Mouse (Mus musculus) urinary bladder, adult 18-20 months (tissue): Measurements from ENCODE around the gene Tmem256.
"Not testable (repeated sequence)": the region's sequence is repeated elsewhere in the genome, so short reads cannot be mapped to it uniquely, and the experiment has no call there.

Experiments used
- DNase-seq, 2 experiments: peaks; one replicate each; pipeline ENCODE4 v3.0.0; 2022; ENCODE audit warnings: low spot score in 2 of 2, mixed read lengths in 2 of 2

Gene Tmem256

DNA sequence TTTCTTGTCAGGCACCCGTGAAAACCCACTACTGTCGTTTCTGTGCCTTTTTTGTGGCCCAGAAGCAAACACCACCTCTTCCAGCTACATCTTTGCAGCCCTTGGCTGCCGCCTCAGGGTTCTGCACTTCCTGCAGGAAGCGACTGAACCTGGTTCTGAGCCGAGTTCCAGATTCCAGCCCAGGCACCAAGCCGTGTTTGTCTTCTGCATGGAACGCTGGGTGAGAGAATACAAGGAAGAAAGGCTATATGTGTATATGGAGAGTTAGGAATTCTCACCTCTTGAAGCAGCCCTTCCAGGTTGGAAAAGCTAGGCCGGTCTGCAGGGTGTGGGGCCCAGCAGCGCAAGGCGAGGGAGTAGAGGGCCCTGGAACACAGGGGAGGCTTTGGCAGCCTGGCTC lies 16.4 kb downstream of the Tmem256 start:
- DNase-seq, result no peak

DNA sequence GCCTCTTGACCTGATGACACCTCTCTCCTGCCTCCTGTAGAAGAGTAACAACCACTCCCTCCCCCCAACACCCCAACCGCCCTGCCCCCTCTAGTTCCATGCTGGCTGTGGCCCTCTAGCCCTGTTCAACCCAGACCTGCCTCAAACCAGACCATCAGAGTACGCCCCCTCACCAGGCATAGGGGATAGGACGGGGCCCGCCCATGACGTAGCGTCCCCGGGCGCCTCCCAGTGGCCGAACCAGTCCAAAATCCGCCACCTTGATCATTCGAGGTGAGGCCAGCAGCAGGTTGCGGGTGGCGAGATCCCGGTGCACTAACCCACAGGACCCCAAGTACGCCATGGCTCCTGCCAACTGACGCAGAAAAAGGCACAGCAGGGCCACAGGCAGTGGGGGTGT lies 17.0 kb downstream of the Tmem256 start:
- DNase-seq, result no peak

- peak in 1 of 2 experiments; percentile 70 for DNase-seq
These were observed 20.0 kb downstream of the Tmem256 start, which contains the start of gene Tnk1 for GRCm38 (mm10) chr11:69858113-69858998. Gene Tnk1, minus strand, starts transcription at chr11:69858730.

DNA sequence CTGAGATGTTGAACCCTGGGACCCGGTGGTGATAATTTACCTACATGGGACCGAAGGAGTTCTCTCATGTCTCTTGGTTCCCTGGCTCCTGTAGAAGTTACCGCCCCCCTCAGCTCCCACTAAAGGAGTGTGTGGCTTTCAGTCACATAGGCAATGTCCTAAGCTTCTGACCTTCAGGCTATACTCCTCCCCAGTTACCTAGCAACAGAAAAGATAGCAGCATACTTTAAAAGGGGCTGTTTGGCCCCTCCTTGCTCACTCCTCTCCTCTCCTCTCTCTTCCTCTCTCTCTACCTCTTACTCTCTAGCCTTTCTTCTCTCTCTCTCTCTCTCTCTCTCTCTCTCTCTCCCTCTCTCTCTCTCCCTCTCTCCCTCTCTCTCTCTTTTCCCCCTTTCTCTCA lies 25.4 kb downstream of the Tmem256 start:
- not testable (repeated sequence) for DNase-seq

DNA sequence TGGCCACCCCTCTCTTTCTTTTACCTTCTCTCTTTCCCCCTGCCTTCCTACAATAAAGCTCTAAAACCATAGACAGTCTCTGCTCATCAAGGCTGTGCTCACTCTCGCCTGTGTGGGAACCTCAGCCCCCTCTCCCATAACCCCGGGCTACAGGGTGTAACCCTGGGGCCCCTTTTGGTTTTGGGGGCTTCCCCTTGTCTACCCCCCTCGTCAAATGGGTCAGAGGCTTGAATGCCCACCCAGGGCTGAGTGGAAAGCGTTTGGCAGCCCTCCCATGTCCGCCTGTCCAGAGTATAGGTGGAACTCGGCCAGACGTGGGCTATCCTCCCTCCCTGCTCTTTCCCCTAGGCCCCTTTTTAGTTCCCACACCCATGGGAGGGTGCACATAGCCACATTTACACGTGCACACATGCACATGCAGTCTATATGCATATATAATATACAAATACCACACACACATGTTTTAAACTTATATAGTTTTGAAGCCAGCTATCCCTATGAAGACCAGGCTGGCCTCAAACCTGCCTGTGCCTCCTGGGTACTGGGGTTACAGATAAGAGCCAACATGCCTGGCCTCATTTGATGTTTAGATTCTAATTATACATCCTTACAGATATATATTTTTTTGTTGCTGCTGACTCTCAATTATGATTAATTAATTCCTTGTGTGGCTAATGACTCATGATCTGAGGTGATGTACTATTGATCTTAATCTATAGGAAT lies 26.0 kb downstream of the Tmem256 start:
- no peak for DNase-seq

DNA sequence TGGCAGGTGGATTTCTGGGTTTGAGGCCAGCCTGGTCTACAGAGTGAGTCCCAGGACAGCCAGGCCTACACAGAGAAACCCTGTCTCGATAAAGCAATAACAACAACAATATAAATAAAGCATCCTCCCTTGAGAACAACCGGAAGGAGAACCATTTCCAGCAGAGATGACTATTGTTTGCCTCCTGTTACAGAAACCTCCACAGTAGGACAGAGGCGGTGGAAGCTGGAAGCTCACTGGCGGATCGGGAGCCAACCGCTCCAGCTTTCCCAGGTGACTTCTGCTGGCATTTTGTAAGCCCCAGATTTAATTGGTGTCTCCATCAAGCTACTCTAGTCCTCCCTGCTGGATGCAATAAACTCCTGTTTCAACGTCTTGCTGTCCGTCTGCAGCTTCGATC lies 27.2 kb downstream of the Tmem256 start:
- no peak for DNase-seq

DNA sequence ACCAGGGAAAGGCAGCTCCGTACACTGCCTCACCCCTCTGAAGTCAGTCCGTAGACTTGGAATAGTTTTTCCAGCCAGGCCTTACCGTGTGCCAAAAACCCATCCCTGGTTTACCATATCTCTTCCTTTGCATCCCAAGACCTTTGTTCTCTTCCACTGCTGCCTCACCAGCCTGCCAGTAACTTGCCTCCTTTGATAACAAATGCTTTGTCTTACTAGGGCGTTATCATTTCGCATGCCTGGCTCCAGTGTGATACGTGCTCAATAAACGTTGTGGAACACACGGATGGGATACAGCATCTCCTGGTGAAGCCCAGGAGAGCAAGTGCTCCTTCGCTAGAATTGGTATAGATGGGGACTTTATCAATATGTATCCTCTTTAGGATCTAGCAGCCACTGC lies 29.0 kb downstream of the Tmem256 start:
- DNase-seq, result no peak

- no peak for DNase-seq
These were observed 32.2 kb downstream of the Tmem256 start for GRCm38 (mm10) chr11:69870289-69871069.

- no peak for DNase-seq
These were observed 33.5 kb downstream of the Tmem256 start for GRCm38 (mm10) chr11:69871822-69872221.

DNA sequence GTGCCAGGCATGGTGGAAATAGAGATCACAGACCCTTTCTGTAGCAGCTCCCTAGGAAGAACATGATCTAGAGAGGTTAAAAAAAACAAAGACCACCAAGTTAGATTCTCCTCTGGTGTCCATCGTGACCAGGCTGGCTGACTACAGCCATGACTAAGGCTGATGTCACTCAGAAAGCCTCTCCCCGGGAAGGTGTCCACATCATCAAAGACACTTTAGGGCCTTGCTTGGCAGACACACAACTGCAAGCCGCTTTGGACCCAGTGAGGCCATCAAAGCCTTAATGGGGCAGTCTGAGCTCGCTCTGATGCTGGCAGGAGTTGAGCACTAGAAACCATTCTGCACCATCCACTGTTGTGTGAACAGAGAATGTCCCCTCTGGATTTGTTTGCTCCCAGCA lies 34.1 kb downstream of the Tmem256 start:
- no peak for DNase-seq

DNA sequence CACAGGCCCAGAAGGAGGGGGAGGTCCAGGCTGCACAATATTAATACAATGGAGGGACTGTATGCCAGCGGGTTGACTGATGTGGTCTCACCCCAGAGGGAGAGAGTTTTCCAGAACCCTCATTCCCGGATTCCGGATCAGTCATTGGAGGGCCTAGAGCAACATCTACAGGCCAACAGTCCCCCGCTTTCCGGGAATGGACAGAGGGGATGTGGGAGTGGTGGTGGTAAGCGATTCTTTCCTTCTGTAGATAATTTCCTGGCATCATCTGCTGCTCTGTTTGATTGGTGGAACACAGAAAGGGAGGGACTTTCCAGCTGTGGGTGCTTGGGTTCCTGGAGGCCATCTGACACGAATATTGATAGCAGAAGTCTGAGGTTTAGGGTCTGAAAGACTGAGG lies 37.9 kb downstream of the Tmem256 start:
- DNase-seq, result no peak

GRCm38 (mm10) chr11:69876867-69877266 lies 38.6 kb downstream of the Tmem256 start:
- peak; percentile 78 to 79 for DNase-seq

DNA sequence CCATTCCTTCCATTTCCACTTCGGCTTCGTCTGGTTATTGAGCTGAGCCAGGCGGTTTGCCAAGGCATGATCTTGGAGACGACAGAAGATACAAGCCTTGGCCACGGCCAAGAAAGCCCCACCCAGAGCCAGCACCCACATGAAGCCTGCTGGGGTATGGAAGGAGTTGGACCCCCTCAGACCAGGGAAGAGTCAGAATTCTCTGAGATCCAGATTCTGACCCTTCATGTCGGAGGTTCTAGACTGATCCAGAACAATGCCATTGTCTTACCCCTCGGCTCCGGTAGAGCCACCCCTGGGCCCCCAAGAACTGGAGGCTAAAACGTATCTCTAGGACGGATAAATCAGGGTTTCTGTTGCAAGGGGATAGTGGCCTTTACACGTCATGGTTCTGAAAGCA lies 39.6 kb downstream of the Tmem256 start, which contains the start of gene Tmem95:
Gene Tmem95 (minus strand): TSS at position 141 of the 400 bp plus-strand sequence.
- no peak for DNase-seq

DNA sequence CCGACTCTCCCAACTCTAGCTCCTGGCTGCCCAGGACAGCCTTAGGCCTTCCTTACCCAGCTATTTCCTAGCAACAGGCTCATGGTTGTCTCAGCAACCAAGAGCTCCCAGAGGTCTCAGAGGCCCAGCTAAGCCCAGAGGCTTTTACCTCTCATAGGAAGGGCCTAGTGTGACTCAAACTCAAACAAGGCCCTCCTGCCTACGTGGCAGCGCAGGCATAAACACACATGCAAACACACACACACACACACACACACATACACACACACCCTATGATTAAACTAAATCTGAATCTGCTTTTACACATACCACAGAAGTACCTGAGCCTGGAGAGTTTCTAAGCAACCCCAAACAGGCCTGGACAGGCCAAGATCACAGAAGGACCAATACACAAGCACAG lies 40.1 kb downstream of the Tmem256 start:
- DNase-seq, result peak in 1 of 2 experiments; percentile 38

DNA sequence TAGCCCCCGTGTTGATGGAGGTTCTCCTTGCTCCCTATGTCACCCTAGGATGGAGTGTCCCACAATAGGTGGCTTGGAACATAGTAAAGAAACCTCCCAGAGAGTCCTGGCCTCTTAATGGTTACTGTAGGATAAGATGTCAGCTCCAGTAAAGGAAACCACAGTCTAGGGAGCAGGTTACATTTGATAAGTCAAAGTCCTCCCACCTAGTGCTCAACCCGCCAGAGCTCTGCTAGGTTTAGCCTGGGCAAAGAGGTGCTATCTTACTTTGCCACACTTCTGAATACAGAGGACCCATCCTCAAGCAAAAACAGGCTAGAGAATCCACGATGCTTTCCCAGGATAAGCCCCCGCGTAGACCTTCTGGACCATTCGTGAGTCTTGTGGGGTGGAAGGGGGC lies 40.6 kb downstream of the Tmem256 start:
- no peak for DNase-seq

DNA sequence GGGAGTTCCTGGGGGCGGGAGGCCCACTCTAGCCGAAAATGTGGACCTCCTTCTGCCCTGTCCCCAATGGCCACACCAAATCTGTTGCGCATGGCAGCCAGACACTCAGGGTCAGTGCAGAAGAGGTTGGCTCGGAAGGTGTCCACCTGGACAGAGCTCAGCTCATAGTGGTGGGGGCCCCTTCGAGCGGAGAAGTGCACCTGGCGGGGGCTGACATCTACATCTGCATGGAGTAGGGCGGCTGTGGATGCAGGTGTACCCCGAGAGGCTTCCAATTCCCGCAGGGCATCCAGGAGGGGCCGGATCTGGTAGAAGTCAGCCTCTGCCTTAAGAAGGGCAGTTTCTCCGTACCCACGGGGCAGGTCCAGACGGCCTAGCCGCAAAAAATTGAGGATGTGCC lies 41.4 kb downstream of the Tmem256 start:
- DNase-seq, result no peak

DNA sequence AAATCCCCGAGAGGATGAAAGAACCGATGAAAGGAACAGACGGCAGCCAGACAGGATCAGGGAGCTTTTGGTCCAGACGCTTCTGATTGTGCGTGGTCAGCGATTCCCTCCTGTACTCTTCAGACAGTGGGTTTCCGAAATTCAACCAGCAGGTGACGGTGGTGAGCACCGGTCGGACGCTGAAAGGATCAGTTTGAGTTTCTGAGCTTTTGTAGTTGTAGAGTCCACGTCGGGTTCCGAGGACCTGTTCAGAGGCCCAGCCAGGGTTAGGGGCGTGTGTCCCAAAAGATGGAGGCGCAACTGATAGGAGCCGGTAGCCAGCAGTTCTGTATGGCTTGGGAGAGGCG lies 42.2 kb downstream of the Tmem256 start:
- peak in 1 of 2 experiments; percentile 46 for DNase-seq

GRCm38 (mm10) chr11:69880853-69881603 lies 42.7 kb downstream of the Tmem256 start, which contains the start of gene Kctd11:
Gene Kctd11, minus strand, starts transcription at chr11:69881406.
- peak; percentile 94 for DNase-seq

- no peak for DNase-seq
These were observed 43.7 kb downstream of the Tmem256 start for GRCm38 (mm10) chr11:69881787-69882670.

DNA sequence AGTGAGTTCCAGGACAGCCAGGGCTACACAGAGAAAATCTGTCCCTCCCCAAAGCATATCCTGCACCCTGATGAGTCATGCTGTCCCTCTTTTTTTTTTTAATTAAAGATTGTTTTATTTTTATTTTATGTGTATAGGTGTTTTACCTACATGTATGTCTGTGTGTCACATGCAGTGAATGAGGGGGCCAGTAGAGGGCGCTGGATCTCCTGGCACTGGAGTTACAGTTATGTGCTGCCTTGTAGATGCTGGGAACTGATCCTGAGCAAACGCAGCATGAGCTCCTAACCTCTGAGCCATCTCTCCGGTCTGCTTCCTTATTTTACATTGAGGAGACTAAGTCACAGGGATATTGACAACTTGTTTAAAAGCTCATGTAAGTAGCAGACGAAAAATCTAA lies 44.8 kb downstream of the Tmem256 start:
- DNase-seq, result no peak
